Mouse (Mus musculus) heart, postnatal 4 days (tissue): ENCODE results near the gene Lexm. TPM values are rescaled to one million over a fixed set of nuclear protein-coding genes. Genes with fewer than 3 reads are reported as not detected.

Experiments
- DNase-seq: peaks from one replicate; pipeline ENCODE4 v3.0.0; 2021
- total RNA-seq, 2 experiments: library from RNA; stranded (reverse); gene quantifications; 2 replicates each; pipeline ENCODE4 v1.2.3; 2021

Gene Lexm
- total RNA-seq, 2 experiments from 2014 or later: not detected

DNA sequence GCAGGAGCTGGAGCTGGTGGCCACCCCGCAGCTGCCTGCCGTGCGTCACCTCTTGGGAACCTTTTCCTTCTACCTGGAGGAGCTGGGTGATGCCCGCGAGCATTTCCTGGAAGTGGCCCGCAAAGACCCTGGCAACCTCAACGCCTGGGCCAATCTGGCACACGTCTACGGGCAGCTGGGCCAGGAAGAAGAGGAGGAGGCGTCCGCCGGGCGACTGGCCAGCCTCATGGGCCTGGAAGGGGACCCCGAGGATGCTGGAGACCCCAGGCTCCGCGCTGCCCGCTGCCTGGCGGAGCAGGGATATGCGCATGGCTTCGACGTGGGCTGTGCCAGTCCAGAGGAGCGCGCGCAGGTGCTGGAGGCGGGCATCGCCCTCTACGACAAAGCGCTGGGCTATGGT lies 5.7 kb upstream of the Lexm start:
- DNase-seq: no peak

DNA sequence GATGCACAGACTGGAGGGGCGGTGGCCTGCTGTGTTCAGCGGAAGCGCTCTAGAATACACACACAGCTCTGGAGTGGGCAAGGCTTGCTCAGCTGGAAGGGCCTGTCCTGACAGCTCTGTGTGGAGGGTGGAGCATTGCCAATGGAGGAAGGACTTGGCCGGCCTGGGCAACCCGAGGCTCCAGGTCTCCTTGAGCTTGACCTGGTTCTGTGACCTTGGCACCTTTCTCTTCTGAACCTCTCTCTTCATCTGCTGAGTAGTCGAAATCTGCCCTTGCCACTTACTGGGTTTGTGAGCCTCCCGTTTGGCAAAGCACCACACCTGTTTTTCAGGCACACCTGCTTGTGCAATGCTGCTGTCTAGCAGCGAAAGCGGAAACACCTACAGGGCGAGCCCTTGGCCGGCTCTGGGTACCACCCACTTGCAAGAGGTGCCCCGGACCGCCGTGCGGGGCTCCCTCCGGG lies 5.0 kb upstream of the Lexm start, which contains the start of gene Ttc22:
Ttc22 (plus strand) TSS at position 403 of the 464 bp plus-strand sequence.
- no peak for DNase-seq

DNA sequence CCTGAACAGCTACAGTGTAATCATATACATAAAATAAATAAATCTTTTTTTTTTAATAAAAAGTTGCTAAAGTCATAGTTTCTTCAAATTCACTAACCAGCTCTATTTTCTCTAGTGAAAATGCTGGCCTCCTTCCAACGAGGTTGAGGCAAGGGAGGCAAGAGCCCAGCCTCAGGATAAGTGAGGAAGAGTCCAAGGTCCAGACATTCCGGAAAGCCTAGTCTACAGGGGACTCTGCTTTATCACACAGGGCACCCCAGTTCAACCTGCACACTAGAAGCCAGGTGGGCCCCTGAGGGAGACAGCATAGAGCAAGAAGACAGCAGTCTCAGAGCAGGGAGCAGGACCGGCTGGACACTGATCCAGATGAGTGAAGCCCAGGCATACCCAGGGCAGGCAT lies 4.4 kb upstream of the Lexm start:
- DNase-seq: no peak

DNA sequence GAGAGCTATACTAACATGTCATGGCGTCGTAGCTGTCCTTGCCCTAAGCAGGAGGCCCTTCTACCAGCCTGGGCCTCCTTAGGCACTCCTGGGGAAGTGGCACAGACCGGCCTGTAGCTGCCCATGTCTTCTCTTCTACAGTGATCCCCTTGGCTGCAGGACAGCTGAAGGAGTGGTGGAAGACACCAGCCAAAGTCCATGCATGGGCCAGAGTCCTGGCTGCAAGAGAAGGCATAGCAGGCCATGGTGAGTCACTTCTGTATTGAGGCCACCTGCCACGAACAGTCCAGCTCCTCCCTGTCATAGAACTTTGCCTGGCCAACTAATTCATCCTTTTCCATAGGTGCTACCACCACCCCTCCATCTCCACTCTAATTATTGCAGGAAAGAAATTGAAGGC lies 1.9 kb upstream of the Lexm start:
- DNase-seq: no peak

DNA sequence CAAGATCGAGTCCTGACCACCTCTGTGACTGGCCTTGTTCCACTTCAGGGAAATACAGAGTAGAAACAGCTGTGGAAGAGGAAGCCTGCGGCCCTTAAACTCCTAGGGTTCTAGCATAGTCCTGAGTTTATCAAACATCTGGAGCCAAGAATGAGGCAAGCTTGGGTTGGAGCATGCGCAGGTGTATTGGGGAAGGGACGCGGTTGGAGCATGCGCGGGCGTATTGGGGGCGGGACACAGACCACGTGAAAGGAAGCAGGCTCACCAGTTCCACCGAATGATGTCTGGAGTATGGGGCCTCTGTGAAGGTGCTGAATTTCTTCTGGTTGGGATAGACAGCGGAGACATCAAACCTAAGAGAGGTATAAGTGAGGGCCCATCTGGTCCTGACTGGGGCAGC lies 1.4 kb downstream of the Lexm start:
- no peak for DNase-seq

DNA sequence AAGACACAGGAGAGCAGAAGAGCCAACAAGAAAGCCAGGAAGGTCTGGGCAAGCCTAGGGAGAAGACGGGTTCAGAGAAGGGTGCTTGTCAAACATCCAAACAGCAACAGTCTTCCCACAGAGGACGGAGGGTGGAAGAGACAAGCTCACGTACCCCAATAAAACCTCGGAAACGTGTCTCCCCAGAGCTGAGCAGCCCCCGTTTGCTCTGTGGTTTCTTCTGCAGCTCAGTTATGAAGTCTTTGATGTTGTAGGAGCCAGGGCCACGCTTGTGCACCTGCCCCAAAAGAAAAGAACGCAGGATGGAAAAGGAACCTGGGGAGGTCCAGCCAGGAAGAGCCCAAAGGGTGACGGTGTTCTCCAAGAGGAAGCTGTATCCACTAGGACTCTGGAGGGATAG lies 2.2 kb downstream of the Lexm start:
- DNase-seq: no peak

DNA sequence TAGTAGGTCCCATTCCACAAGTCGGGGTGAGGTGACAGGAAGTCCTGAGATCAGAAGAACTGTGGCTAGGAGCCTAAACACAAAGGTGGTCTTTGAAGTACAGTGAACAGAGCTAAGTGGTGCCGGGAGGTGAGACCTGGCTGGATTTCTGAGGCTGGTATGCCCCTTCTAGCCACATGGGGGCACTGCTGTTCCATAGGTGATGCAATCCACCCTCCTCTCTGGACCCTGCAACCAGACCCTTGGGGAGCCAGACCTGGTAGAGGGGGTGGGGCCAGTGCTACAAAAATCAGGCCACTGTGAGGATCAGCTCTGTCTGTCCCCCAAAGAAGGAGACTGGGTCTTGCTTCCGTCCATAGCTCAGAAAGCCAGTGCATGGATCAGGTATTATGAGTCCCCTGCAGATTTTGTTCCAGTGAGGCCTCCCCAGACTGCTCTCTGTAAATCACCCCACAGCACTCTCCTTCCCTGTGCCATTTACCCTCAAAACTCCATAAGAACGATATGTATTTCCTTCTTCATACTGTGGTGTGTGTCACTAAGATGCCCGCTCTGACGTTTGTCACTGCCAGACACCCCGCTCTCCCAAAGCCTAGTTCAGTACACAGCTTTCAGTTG lies 2.8 kb downstream of the Lexm start:
- peak; percentile 79 for DNase-seq

DNA sequence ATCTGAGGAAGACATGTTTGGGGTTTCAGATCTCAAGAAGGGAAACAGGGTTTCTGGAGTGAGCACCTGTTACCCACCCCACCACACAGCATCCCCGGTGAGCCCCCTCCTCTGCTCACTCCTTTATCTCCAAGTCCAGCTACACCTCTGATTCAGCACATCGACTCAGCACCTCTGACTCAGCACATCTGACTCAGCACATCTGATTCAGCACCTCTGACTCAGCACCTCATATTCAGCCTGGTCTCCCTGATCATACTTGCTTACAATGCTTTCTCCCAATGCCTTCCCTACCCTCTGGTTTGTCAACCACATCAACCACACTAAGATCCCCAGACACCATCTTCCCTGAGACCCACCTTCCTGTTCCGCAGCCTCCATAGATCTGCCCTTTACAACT lies 3.5 kb downstream of the Lexm start:
- DNase-seq: no peak

DNA sequence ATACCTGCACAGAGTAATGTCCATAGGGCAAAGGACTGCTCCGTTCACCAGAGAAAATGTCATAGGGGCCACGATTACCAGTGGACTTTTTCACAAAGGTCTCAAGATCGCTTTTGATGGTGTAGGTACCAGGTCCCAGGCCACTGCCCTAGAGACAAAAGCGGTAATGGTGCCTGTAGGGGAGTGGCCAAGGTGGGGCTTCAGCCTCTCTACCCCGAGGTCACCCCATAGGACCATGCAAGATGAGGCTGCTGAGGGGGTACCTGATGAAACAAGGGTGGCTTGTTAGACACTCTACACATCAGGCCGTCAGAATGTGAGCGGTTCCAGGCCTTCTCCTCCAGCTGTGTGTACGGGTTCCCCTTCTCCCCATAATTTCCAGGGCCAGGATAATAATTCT lies 3.9 kb downstream of the Lexm start:
- no peak for DNase-seq

DNA sequence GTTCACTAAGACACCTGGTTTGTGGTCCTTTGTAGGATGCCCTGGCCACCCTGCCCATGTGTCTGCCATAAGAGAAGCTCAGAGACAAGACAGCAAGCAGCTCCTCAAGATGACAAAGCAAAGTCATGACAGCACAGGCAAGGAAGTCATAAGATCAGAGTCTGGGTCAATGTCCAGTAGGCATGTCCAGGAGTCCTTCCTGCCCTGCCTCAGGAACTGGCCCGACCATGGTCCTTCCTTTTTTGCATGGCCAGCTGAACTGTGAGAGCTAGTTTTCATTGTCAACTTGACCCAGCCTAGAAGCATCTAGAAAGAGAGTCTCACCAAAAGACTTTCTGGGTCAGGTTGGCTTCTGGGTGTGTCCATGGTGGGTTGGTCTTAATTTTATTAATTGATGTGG lies 9.1 kb downstream of the Lexm start:
- DNase-seq: no peak

DNA sequence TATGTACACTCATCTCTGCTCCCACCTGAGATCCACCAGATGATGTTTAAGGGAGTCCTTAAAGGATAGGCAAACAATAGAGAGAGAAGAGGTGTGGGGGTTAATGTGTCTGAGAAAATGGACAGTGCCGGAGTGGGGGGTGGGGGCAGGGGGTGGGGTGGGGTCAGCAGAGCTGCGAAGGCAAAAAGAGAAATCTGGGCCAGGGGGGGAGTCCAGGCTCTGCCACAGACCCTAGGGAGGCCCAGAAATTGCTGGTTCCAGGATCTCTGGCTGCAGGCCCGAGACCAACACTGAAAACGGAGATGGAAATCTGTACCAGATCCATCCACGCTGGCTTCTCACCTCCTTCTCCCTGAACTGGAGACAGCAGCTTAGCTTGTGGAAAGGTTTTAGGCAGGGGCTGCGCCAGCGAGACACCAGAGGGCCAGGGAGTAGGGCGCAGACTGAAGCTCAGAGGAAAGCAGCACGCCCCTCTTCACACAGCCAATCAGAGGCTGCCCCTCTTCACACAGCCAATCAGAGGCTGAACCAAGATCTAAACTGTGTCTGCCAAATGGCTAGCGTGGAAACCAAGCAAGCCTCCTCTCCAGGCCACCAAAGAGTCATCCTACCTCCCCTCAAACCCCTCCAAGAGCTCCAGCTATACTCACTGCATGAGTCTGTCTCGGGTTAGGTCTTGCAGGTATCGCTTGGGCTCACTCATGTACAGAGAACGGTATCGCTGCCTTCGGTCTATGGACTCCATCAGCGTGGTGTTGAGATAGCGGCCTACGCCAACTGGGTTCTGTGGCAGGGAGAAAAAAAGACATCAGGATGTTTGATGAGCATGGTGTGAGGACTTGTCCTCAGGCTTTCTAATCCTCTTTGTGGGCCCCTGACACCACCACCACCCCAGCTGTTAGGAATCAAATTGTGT lies 10.1 kb downstream of the Lexm start:
- DNase-seq: no peak

DNA sequence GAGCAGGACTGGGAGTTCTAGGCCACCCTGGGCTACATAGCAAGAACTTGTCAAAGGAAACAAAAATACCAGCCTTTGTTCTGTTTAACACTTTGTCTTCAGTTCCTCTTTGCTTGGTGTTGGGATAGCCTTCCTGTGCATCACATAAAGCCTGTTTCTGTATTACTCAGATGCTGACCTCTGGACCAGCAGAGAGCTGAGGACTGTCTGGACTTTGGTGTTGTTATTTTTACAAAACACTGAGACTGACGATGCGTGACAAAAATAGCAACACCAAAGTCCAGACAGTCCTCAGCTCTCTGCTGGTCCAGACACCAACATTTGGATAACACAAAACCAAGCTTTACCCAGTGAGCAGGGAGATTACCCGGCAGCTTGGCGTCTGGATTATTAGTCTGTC lies 16.3 kb downstream of the Lexm start:
- no peak for DNase-seq

DNA sequence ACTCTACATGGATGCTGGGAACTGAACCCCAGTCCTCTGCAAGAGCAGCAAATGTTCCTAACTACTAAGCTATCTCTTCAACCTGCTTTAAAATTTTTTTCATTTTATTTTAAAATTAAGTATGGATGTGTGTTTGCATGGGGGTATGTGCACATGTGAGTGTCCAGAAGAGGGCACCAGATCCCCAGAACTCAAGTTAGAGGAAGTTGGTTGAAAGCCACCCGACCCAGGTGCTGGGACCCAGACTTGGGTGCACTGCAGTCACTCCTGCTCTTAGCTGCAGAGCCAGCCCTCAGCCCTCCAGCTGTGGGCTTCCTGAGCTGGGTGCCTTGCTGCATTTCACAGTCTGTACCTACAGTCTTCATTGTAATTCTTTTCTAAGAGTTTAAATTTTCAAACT lies 17.6 kb downstream of the Lexm start:
- no peak for DNase-seq

DNA sequence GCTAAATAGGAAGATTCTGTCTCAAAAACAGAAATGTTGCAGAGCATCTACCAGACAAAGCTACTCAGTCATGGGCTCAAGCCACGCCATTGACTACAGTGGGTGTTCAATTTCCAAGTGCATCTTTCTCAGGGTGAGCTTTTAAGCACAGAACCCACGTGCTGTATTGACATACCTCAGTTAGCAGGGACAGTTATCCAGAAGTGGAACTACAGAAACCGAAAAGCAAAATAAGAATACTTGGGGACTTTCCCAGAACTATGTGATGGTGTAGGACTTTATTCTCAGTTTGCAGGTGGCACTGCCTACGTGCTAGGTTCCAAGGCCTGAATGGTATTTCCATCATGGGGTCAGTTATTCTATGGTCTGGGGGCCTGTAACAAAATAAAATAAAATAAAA lies 19.3 kb downstream of the Lexm start:
- no peak for DNase-seq

DNA sequence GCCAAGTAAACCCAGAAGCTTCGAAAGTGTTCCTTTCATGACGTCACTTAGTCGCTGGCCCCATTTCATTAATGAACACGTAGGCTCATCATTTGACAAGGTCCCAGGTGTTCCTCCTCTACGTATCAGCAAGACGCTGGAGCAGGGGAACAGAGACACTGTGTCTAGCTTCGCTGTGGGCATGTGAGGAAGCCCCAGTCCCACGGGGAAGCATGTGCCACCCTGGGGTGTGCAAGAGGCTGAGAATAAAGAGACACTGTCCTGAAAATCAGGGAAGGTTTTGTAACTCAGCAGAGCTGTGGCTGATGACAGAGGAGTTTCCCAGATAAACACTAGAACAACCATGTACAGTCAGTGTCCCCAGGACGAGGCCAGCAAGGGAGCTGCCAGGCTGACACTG lies 20.0 kb downstream of the Lexm start:
- no peak for DNase-seq

DNA sequence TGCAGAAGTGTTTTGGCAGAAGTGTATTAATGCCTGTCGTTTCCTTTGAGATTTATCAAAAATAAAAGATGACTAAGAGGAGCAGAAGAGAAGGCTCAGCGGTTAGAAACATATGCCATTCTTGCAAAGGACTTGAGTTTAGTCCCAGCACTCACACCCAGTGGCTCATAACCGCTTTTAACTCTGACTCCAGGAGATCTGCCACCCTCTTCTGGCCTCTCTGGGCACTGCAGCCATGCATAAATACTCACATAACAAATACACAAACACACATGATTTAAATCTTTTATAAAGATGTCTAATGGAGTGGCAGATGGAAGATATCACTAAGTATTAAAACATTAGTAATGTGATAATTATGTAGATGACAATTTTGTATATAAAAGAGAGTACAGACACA lies 20.8 kb downstream of the Lexm start:
- no peak for DNase-seq

DNA sequence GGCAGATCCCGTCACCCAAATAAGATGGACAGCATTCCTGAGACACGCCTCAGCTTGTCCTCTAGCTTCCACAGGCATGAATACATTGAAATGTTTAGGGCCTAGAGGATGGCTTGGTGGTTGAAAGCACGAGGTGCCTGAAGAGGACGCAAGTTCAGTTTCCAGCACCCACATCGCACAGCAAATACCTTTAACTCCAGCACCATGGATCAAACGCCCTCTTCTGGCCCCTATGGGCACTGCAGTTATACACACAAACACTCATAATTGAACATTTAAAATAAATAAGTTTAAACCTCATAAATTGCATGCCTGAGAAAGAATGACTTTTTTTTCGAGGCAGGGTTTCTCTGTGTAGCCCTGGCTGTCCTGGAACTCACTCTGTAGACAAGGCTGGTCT lies 23.4 kb downstream of the Lexm start:
- no peak for DNase-seq

DNA sequence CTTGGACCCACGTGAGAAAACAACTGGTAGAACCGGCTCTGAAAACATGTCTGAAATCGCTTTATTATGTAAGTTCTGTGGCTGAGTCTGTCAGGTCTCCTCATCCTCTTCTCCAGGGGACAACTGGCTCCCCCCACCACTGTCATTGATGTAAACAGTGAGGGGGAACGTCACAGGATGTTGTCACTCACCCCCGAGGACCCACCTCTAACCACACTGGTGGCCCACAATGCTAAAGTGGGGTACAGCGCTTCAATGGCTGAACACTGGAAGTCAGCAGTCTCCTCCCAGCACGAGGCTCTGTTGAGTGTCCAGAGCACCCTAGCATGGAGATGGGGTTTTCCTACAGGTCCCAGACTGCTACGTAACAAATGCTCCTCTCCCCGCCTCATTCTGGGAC lies 26.2 kb downstream of the Lexm start:
- DNase-seq: no peak

DNA sequence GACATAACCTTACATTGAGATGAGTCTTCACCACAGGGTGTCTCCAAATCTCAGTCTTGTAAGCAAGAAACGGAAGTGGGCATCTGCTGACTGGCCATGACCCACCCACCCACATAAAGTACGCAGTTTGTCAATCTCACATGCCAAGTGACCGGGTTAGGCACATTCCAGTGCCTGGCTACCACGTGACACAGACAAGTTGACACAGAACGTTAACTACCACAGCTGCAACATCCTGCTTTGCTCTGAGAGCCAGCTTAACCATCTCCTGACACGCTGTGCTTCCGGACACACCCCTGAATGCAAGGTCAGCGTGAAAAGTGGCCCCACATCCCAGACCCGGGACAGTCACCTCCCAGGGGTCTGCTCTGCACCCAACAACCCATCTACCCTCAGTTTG lies 26.9 kb downstream of the Lexm start:
- no peak for DNase-seq

DNA sequence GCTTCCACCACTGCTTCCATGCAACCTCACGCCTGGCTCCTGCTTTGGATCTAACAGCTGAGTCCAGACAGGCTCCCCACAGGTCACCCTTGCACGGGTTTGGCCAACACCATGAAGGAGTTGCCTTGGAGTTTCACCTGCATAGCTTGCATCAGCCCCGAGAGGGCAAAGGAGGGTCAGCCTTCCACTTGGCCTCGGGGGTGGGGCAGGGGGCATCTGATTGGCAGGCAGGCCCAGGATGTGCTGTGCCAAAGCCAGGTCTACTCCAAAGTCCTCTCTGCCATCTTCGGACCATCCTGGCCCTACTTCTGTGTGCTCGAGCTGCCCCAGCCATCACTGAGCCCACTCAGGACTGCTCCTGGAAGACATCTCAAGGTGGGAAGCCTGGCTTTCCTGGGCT lies 30.0 kb downstream of the Lexm start:
- no peak for DNase-seq

DNA sequence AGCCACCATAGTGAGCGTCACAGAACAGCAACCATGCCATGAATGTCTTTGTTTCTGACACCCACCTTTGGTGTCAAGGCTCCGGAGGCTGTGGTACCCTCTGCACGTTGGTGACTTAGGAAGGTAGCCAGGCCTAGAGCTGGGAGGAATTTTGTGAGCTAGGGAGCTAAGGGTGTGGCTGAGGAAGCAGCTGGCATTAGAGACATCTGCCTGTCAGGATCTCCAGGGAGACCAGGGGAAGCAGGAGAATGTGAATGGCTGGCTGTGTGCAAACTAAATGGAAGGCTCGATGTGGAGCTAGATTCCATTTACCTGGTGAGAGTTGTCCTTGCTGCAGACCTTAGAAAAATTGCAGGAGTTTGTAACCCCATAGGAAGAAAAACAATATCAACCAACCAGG lies 32.4 kb downstream of the Lexm start:
- DNase-seq: no peak

DNA sequence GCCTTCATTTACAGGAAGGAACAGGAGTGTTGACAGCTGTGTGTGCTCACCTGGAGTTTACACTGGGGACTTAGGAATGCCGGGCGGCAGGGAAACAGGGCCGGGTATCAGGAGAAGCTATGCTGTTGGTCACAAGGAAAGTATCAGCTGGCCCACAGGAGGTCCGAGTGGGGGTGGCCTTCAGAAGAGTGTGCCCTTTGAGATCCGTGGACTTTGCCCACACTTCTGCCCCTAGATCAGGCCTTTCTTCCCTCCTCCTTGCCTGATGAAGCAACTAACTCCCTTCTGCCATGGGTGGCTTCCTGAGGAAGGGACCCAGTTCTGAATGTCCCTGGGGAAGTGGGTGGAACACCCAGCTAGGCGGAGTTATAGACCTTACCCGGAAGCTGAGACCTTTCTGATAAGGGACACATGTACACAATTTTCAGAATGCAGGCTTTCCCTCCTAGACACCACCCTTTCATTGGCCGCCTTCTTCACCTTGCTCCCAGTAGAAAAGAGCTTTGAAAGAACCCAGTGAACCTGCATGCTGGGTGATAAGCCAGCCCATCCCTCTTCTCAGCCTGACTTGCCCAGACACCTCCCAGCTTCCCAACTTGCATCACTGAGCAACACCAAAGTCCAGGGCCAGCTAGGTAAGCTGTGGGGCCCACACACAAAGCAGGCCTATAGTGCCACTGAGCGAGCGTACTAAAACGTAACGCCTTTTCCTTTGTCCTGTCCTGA lies 34.5 kb downstream of the Lexm start:
- DNase-seq: no peak

DNA sequence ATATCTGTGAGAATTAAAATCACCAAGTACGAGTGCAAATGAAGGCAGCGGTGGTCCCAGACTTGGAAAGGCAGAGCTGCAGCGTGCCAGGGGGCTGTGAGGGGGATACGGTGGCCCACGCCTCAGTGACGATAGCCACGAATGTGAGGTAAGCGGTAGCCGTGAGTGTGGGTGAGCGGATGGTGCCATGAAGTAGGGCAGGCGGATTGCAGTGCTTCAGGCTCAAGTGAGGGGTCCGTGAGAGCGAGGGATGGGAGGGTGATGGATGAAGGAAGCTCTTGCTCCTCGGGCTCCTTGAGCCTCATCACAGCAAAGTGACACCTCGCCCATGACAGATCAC lies 35.2 kb downstream of the Lexm start:
- DNase-seq: no peak
